Mouse (Mus musculus) MEL (cell line): ENCODE measurements around the gene Ccn1. TPM values are rescaled to one million over a fixed set of nuclear protein-coding genes. Genes with fewer than 3 reads are reported as not detected.

Experiments used
- DNase-seq: peaks from one replicate; pipeline ENCODE4 v3.0.0; 2011; ENCODE audit warnings: low read depth, low spot score
- H3K27ac ChIP-seq: 2 replicates; pipeline ENCODE4 v1.5.1; 2012; ENCODE audit warnings: low read depth, mild to moderate bottlenecking, control low read depth, low read length, moderate library complexity; ENCODE audit not compliant: control insufficient read depth
- H3K27me3 ChIP-seq, 2 experiments: fragments of 150-350 bp in 1 of 2; sonication (generic) in 1 of 2; 2 replicates each; pipeline ENCODE4 v1.6.1; 2012; ENCODE audit warnings: low read length in 2 of 2, mild to moderate bottlenecking in 2 of 2, improper control_type of control experiment in 1 of 2, moderate library complexity in 1 of 2; ENCODE audit not compliant: insufficient read depth in 2 of 2, control insufficient read depth in 1 of 2
- H3K36me3 ChIP-seq, 2 experiments: 2 replicates each; pipeline ENCODE4 v1.6.1; 2012 to 2014; ENCODE audit warnings: low read length in 2 of 2, improper control_type of control experiment in 1 of 2, inconsistent platforms in 1 of 2, mild to moderate bottlenecking in 1 of 2; ENCODE audit not compliant: insufficient read depth in 2 of 2, control insufficient read depth in 1 of 2
- H3K4me1 ChIP-seq, 2 experiments: fragments of 150-350 bp in 1 of 2; sonication (generic) in 1 of 2; 2 replicates each; pipeline ENCODE4 v1.6.1; 2012; ENCODE audit warnings: low read length in 2 of 2, improper control_type of control experiment in 1 of 2, mild to moderate bottlenecking in 1 of 2; ENCODE audit not compliant: insufficient read depth in 2 of 2, control insufficient read depth in 1 of 2
- H3K4me3 ChIP-seq, 2 experiments: fragments of 150-350 bp in 1 of 2; sonication (generic) in 1 of 2; 2 replicates each; pipeline ENCODE4 v1.5.1; 2012; ENCODE audit warnings: low read depth in 2 of 2, low read length in 2 of 2, mild to moderate bottlenecking in 2 of 2, moderate library complexity in 2 of 2, control low read depth in 1 of 2, improper control_type of control experiment in 1 of 2; ENCODE audit not compliant: control insufficient read depth in 1 of 2, insufficient read depth in 1 of 2
- H3K79me2 ChIP-seq: 2 replicates; pipeline ENCODE4 v1.6.1; 2012; ENCODE audit warnings: mild to moderate bottlenecking, low read length, moderate library complexity; ENCODE audit not compliant: control insufficient read depth, poor library complexity, insufficient read depth
- H3K9ac ChIP-seq: 2 replicates; pipeline ENCODE4 v1.6.1; 2012; ENCODE audit warnings: low read depth, mild to moderate bottlenecking, control low read depth, low read length, moderate library complexity; ENCODE audit not compliant: control insufficient read depth, poor library complexity, severe bottlenecking
- H3K9me3 ChIP-seq: fragments of 150-350 bp; sonication (generic); replicated peaks from 2 replicates; pipeline ENCODE4 v1.6.1; 2012; ENCODE audit warnings: mild to moderate bottlenecking, low read length, improper control_type of control experiment, moderate library complexity; ENCODE audit not compliant: insufficient read depth
- BHLHE40 ChIP-seq: IDR thresholded peaks from 2 replicates; pipeline ENCODE4 v1.6.1; 2012; ENCODE audit warnings: low read depth, mild to moderate bottlenecking, inconsistent platforms, low read length, improper control_type of control experiment, borderline replicate concordance
- CHD2 ChIP-seq: IDR thresholded peaks from 2 replicates; pipeline ENCODE4 v1.6.1; 2011; ENCODE audit warnings: low read length, improper control_type of control experiment
- ELF1 ChIP-seq: IDR thresholded peaks from 2 replicates; pipeline ENCODE4 v1.6.1; 2014; ENCODE audit warnings: low read depth, mild to moderate bottlenecking, inconsistent platforms, low read length, improper control_type of control experiment, moderate library complexity
- EP300 ChIP-seq, 2 experiments: IDR thresholded peaks; 2 replicates each; pipeline ENCODE4 v1.6.1; 2011; ENCODE audit warnings: improper control_type of control experiment in 2 of 2, low read length in 2 of 2, low read depth in 1 of 2, mild to moderate bottlenecking in 1 of 2
- ETS1 ChIP-seq: IDR thresholded peaks from 2 replicates; pipeline ENCODE4 v1.6.1; 2012; ENCODE audit warnings: low read depth, mild to moderate bottlenecking, inconsistent platforms, low read length, improper control_type of control experiment, moderate library complexity
- GATA1 ChIP-seq: IDR thresholded peaks from 2 replicates; pipeline ENCODE4 v1.6.1; 2011; ENCODE audit warnings: low read depth, low read length, improper control_type of control experiment
- JUND ChIP-seq: IDR thresholded peaks from 2 replicates; pipeline ENCODE4 v1.6.1; 2011; ENCODE audit warnings: low read depth, mild to moderate bottlenecking, improper control_type of control experiment, low read length
- MAFK ChIP-seq: IDR thresholded peaks from 2 replicates; pipeline ENCODE4 v1.6.1; 2011; ENCODE audit warnings: low read depth, mild to moderate bottlenecking, low read length, improper control_type of control experiment, borderline replicate concordance
- MYB ChIP-seq: IDR thresholded peaks from 2 replicates; pipeline ENCODE4 v1.6.1; 2011; ENCODE audit warnings: mild to moderate bottlenecking, low read depth, low read length, improper control_type of control experiment
- NELFE ChIP-seq: IDR thresholded peaks from 2 replicates; pipeline ENCODE4 v1.6.1; 2011; ENCODE audit warnings: low read depth, low read length, improper control_type of control experiment
- POLR2A ChIP-seq, 2 experiments: IDR thresholded peaks; 2 replicates each; pipeline ENCODE4 v1.6.1; 2011 to 2012; ENCODE audit warnings: low read length in 2 of 2, mild to moderate bottlenecking in 2 of 2, control low read depth in 1 of 2, improper control_type of control experiment in 1 of 2, low read depth in 1 of 2, moderate library complexity in 1 of 2; ENCODE audit not compliant: control insufficient read depth in 1 of 2, insufficient read depth in 1 of 2, poor library complexity in 1 of 2
- POLR2AphosphoS2 ChIP-seq: IDR thresholded peaks from 2 replicates; pipeline ENCODE4 v1.6.1; 2011; ENCODE audit warnings: low read length, improper control_type of control experiment
- POLR2AphosphoS5 ChIP-seq: IDR thresholded peaks from 2 replicates; pipeline ENCODE4 v1.6.1; 2012; ENCODE audit warnings: low read depth, borderline replicate concordance, mild to moderate bottlenecking, inconsistent platforms, low read length, moderate library complexity, mixed read lengths
- RCOR1 ChIP-seq: IDR thresholded peaks from 2 replicates; pipeline ENCODE4 v1.6.1; 2012; ENCODE audit warnings: low read depth, mild to moderate bottlenecking, inconsistent platforms, low read length, improper control_type of control experiment
- SMC3 ChIP-seq: IDR thresholded peaks from 2 replicates; pipeline ENCODE4 v1.6.1; 2011; ENCODE audit warnings: low read depth, low read length, improper control_type of control experiment
- TCF12 ChIP-seq: IDR thresholded peaks from 2 replicates; pipeline ENCODE4 v1.6.1; 2014; ENCODE audit warnings: low read depth, mild to moderate bottlenecking, inconsistent platforms, low read length, improper control_type of control experiment, moderate library complexity
- USF2 ChIP-seq, 2 experiments: IDR thresholded peaks; 2 replicates each; pipeline ENCODE4 v1.6.1; 2011 to 2012; ENCODE audit warnings: improper control_type of control experiment in 2 of 2, low read length in 2 of 2, borderline replicate concordance in 1 of 2, inconsistent platforms in 1 of 2, low read depth in 1 of 2, mild to moderate bottlenecking in 1 of 2; ENCODE audit not compliant: insufficient read depth in 1 of 2
- ZKSCAN1 ChIP-seq: IDR thresholded peaks from 2 replicates; pipeline ENCODE4 v1.6.1; 2012; ENCODE audit warnings: low read depth, mild to moderate bottlenecking, inconsistent platforms, low read length, improper control_type of control experiment, moderate library complexity
- ZMIZ1 ChIP-seq: IDR thresholded peaks from 2 replicates; pipeline ENCODE4 v1.6.1; 2012; ENCODE audit warnings: low read depth, mild to moderate bottlenecking, inconsistent platforms, low read length, improper control_type of control experiment, moderate library complexity
- ZNF384 ChIP-seq: IDR thresholded peaks from 2 replicates; pipeline ENCODE4 v1.6.1; 2012; ENCODE audit warnings: low read depth, mild to moderate bottlenecking, inconsistent platforms, low read length, improper control_type of control experiment
- polyA plus RNA-seq, 2 experiments: library from polyadenylated mRNA; stranded (reverse) in 1 of 2; unstranded in 1 of 2; fragments of >175 nt in 1 of 2; fragments of >200 nt in 1 of 2; gene quantifications; 2 replicates each; pipeline versions ENCODE4 v1.2.1 to v1.2.4; 2012; ENCODE audit warnings: low replicate concordance in 2 of 2, low read depth in 1 of 2; ENCODE audit not compliant: insufficient read length in 2 of 2, insufficient read depth in 1 of 2, missing spikeins in 1 of 2
- total RNA-seq: library from RNA; depleted of rRNA; stranded (reverse); fragments of 300-350 nt; gene quantifications from 2 replicates; pipeline ENCODE4 v1.2.3, GENCODE M21; 2012

Gene Ccn1
- total and polyA plus RNA-seq, 3 experiments: not detected

- DNase-seq: peak; percentile 33
- Histone ChIP-seq H3K4me1 (peaks cover 0 to 2% of the 10 kb centered on the region in 2 experiments; a peak in 1 of 4 replicates), H3K27ac (peak overlapping the region; percentile 51; the same call in 1 of the 2 replicates), H3K79me2 (no peaks in the 10 kb centered on the region), H3K4me3 (no peak overlapping the region), H3K9me3 (no peaks in the 10 kb centered on the region), H3K9ac (no peak overlapping the region), H3K36me3 (peaks cover 0 to 2% of the 10 kb centered on the region in 2 experiments), H3K27me3 (no peaks in the 10 kb centered on the region; a peak in 1 of 4 replicates)
- TF ChIP-seq USF2 (IDR thresholded peaks at IDR 0.05; ENCODE audit: borderline replicate concordance in 1 of 2, insufficient read depth in 1 of 2, low read depth in 1 of 2, low read length in 2 of 2): no peak
- TF ChIP-seq ETS1: 0 out of 2 replicates have a peak, but pooled peaks have one; percentile 8
- TF ChIP-seq RCOR1: no peak
- TF ChIP-seq POLR2AphosphoS5: no peak
- TF ChIP-seq MYB: peak; percentile 67; the same call in 1 of the 2 replicates
- 0 out of 2 replicates have a peak, but pooled peaks have one; percentile 16 for TF ChIP-seq GATA1
- TF ChIP-seq NELFE: no peak
- TF ChIP-seq MAFK: no peak
- peak; percentile 33 to 62 for TF ChIP-seq EP300 (IDR thresholded peaks at IDR 0.05; ENCODE audit: low read depth in 1 of 2, low read length in 2 of 2)
- no peak for TF ChIP-seq ZMIZ1
- no peak for TF ChIP-seq BHLHE40
- 0 out of 2 replicates have a peak, but pooled peaks have one; percentile 16 for TF ChIP-seq TCF12
Observed at GRCm38 (mm10) chr3:145605437-145606123, 44.2 kb downstream of the Ccn1 start.

DNA sequence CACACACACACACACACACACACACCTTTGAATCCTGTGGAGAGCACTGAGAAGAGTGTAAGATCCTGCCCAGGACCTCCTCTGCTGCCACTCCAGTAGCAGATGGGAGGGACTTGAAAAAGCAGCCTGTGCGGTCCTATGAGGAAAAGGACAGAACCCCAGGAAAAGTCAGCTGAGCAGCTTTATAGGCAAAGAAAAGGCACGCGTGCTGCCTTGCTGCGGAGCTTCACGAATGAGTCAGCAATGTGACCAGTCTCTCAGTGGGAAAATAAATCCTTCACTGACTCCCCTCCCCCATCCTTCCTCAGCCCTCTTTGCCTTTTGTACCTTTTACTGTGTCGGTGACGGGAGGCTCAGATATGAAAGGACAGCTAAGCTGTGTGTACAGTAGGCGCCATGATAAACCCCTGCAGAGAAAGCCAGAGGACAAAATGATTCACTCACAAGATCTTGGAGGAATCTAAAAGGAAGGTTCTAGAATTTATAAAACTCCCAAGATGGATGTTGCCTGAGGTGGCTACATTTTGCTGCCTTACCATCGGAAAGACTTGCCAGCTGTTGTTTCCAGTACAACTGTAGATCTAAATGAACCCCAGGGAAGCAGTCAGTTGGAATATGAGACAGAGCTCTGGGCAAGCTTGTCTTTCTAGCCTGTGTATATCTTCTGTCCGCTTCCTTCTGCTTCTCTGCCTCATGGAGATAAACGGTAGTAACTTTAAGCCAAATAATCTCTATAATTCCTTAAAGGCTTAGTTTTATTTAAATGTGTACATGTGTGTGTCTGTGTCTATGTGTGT lies 47.2 kb downstream of the Ccn1 start:
- no peak overlapping the region for H3K9ac ChIP-seq
- H3K4me1 ChIP-seq: no peaks in the 10 kb centered on the region; a peak in 1 of 4 replicates
- no peak overlapping the region for H3K4me3 ChIP-seq
- H3K27ac ChIP-seq: no peak overlapping the region
- no peaks in the 10 kb centered on the region for H3K27me3 ChIP-seq
- DNase-seq: no peak
- H3K36me3 ChIP-seq: peaks cover 0 to 5% of the 10 kb centered on the region in 2 experiments
- H3K9me3 ChIP-seq: no peaks in the 10 kb centered on the region
- TF ChIP-seq SMC3 (no peak), POLR2AphosphoS2 (no peak), POLR2A (IDR thresholded peaks at IDR 0.05; ENCODE audit: control insufficient read depth in 1 of 2, insufficient read depth in 1 of 2, low read depth in 1 of 2, low read length in 2 of 2, poor library complexity in 1 of 2) (no peak), JUND (no peak), ZKSCAN1 (no peak), CHD2 (no peak), ELF1 (no peak), ZNF384 (no peak)
- no peaks in the 10 kb centered on the region for H3K79me2 ChIP-seq
